Mouse (Mus musculus) testis, adult 2 months (tissue): Measurements from ENCODE around the gene Frmd5.

Source experiments
- CTCF ChIP-seq: fragments of 200-500 bp; IDR thresholded peaks from 2 replicates; pipeline ENCODE4 v1.5.1; 2012; ENCODE audit warnings: low read depth, mild to moderate bottlenecking, inconsistent platforms, low read length, moderate library complexity; ENCODE audit not compliant: control insufficient read depth, insufficient read depth, insufficient replicate concordance
- POLR2A ChIP-seq: fragments of 200-500 bp; IDR thresholded peaks from 2 replicates; pipeline ENCODE4 v1.6.1; 2012; ENCODE audit warnings: low read depth, mild to moderate bottlenecking, inconsistent platforms, low read length, moderate library complexity; ENCODE audit not compliant: control insufficient read depth

- TF ChIP-seq CTCF: no peak
- TF ChIP-seq POLR2A: no peak
Measured at GRCm38 (mm10) chr2:121724866-121725265, 82.0 kb downstream of the Frmd5 start.
